Mouse (Mus musculus): ENCODE measurements around the gene Acad10. TPM values are rescaled to one million over a fixed set of nuclear protein-coding genes. Genes with fewer than 3 reads are reported as not detected.

Acad10 gene
- polyA plus RNA-seq, 1 experiment: 4.7 TPM

GRCm38 (mm10) chr5:121596226-121596625, 64.1 kb downstream of the Acad10 start:
- Histone ChIP-seq H3K27me3 (ENCODE audit: control insufficient read depth, insufficient read depth, insufficient read length) (no peaks in the 10 kb centered on the region), H3K4me3 (no peak overlapping the region), H3K79me2 (ENCODE audit: control insufficient read depth, insufficient read depth) (no peaks in the 10 kb centered on the region), H3K4me2 (ENCODE audit: low read depth) (no peak overlapping the region), H3ac (ENCODE audit: control insufficient read depth, insufficient read length) (no peak overlapping the region), H3K36me3 (ENCODE audit: control insufficient read depth, insufficient read depth) (no peaks in the 10 kb centered on the region)
- TF ChIP-seq REST (IDR thresholded peaks at IDR 0.05; ENCODE audit: insufficient read depth, insufficient read length): no peak
- TF ChIP-seq USF1 (IDR thresholded peaks at IDR 0.05; ENCODE audit: low read depth): no peak
- no peak for TF ChIP-seq MAX (IDR thresholded peaks at IDR 0.05; ENCODE audit: low read depth)
- no peak for TF ChIP-seq POLR2A (IDR thresholded peaks at IDR 0.05; ENCODE audit: insufficient read length, low read depth)
- TF ChIP-seq E2F4 (IDR thresholded peaks at IDR 0.05; ENCODE audit: insufficient read depth): no peak
- no peak for TF ChIP-seq TCF3 (IDR thresholded peaks at IDR 0.05; ENCODE audit: insufficient read length, low read depth)
- no peak for TF ChIP-seq SRF (IDR thresholded peaks at IDR 0.05; ENCODE audit: control insufficient read depth, insufficient read length, low read depth)
- no peak for TF ChIP-seq MYOD1 (IDR thresholded peaks at IDR 0.05; ENCODE audit: control insufficient read depth in 1 of 3, insufficient read length in 2 of 3, low read depth in 2 of 3)
- no peak for TF ChIP-seq CEBPB (IDR thresholded peaks at IDR 0.05; ENCODE audit: insufficient read depth, poor library complexity, severe bottlenecking)
- TF ChIP-seq TCF12 (IDR thresholded peaks at IDR 0.05; ENCODE audit: insufficient read depth, poor library complexity, severe bottlenecking): no peak
- TF ChIP-seq POLR2AphosphoS2 (IDR thresholded peaks at IDR 0.05; ENCODE audit: insufficient read length, low read depth): no peak
- no peak for TF ChIP-seq MYOG (IDR thresholded peaks at IDR 0.05; ENCODE audit: control insufficient read depth in 1 of 3, insufficient read depth in 1 of 3, insufficient read length in 2 of 3, low read depth in 2 of 3)

- Histone ChIP-seq H3K4me2 (ENCODE audit: low read depth) (no peak overlapping the region), H3K79me2 (ENCODE audit: control insufficient read depth, insufficient read depth) (no peaks in the 10 kb centered on the region), H3ac (ENCODE audit: control insufficient read depth, insufficient read length) (no peak overlapping the region), H3K4me3 (no peak overlapping the region), H3K36me3 (ENCODE audit: control insufficient read depth, insufficient read depth) (no peaks in the 10 kb centered on the region), H3K27me3 (ENCODE audit: control insufficient read depth, insufficient read depth, insufficient read length) (no peaks in the 10 kb centered on the region)
- TF ChIP-seq TCF3 (IDR thresholded peaks at IDR 0.05; ENCODE audit: insufficient read length, low read depth) (no peak), CEBPB (IDR thresholded peaks at IDR 0.05; ENCODE audit: insufficient read depth, poor library complexity, severe bottlenecking) (no peak), MYOD1 (IDR thresholded peaks at IDR 0.05; ENCODE audit: control insufficient read depth in 1 of 3, insufficient read length in 2 of 3, low read depth in 2 of 3) (no peak), SRF (IDR thresholded peaks at IDR 0.05; ENCODE audit: control insufficient read depth, insufficient read length, low read depth) (no peak), POLR2A (IDR thresholded peaks at IDR 0.05; ENCODE audit: insufficient read length, low read depth) (no peak), E2F4 (IDR thresholded peaks at IDR 0.05; ENCODE audit: insufficient read depth) (no peak), POLR2AphosphoS2 (IDR thresholded peaks at IDR 0.05; ENCODE audit: insufficient read length, low read depth) (no peak), TCF12 (IDR thresholded peaks at IDR 0.05; ENCODE audit: insufficient read depth, poor library complexity, severe bottlenecking) (no peak), USF1 (IDR thresholded peaks at IDR 0.05; ENCODE audit: low read depth) (no peak), MYOG (IDR thresholded peaks at IDR 0.05; ENCODE audit: control insufficient read depth in 1 of 3, insufficient read depth in 1 of 3, insufficient read length in 2 of 3, low read depth in 2 of 3) (no peak), REST (IDR thresholded peaks at IDR 0.05; ENCODE audit: insufficient read depth, insufficient read length) (no peak)
Measured at GRCm38 (mm10) chr5:121595758-121596157, 64.6 kb downstream of the Acad10 start.

- Histone ChIP-seq H3K79me2 (ENCODE audit: control insufficient read depth, insufficient read depth) (no peaks in the 10 kb centered on the region), H3K4me2 (ENCODE audit: low read depth) (peak overlapping the region; percentile 98), H3K27me3 (ENCODE audit: control insufficient read depth, insufficient read depth, insufficient read length) (no peaks in the 10 kb centered on the region), H3K36me3 (ENCODE audit: control insufficient read depth, insufficient read depth) (no peaks in the 10 kb centered on the region), H3ac (ENCODE audit: control insufficient read depth, insufficient read length) (no peak overlapping the region), H3K4me3 (peak overlapping the region; percentile 66)
- TF ChIP-seq SRF (IDR thresholded peaks at IDR 0.05; ENCODE audit: control insufficient read depth, insufficient read length, low read depth) (no peak), E2F4 (IDR thresholded peaks at IDR 0.05; ENCODE audit: insufficient read depth) (no peak), MAX (IDR thresholded peaks at IDR 0.05; ENCODE audit: low read depth) (no peak), TCF3 (IDR thresholded peaks at IDR 0.05; ENCODE audit: insufficient read length, low read depth) (no peak), TCF12 (IDR thresholded peaks at IDR 0.05; ENCODE audit: insufficient read depth, poor library complexity, severe bottlenecking) (no peak), USF1 (IDR thresholded peaks at IDR 0.05; ENCODE audit: low read depth) (no peak), POLR2A (IDR thresholded peaks at IDR 0.05; ENCODE audit: insufficient read length, low read depth) (no peak), MYOG (IDR thresholded peaks at IDR 0.05; ENCODE audit: control insufficient read depth in 1 of 3, insufficient read depth in 1 of 3, insufficient read length in 2 of 3, low read depth in 2 of 3) (no peak), REST (IDR thresholded peaks at IDR 0.05; ENCODE audit: insufficient read depth, insufficient read length) (no peak), POLR2AphosphoS2 (IDR thresholded peaks at IDR 0.05; ENCODE audit: insufficient read length, low read depth) (no peak)
Measured at GRCm38 (mm10) chr5:121594714-121595313, 65.5 kb downstream of the Acad10 start.

- Histone ChIP-seq H3K4me2 (ENCODE audit: low read depth) (peak within 1 kb of the TSS; percentile 98), H3K79me2 (ENCODE audit: control insufficient read depth, insufficient read depth) (no peaks in the 10 kb centered on the region), H3ac (ENCODE audit: control insufficient read depth, insufficient read length) (peak within 1 kb of the TSS; percentile 88), H3K4me3 (peak within 1 kb of the TSS; percentile 66), H3K27me3 (ENCODE audit: control insufficient read depth, insufficient read depth, insufficient read length) (no peaks in the 10 kb centered on the region), H3K36me3 (ENCODE audit: control insufficient read depth, insufficient read depth) (no peaks in the 10 kb centered on the region)
- no peak for TF ChIP-seq REST (IDR thresholded peaks at IDR 0.05; ENCODE audit: insufficient read depth, insufficient read length)
- peak; percentile 95 for TF ChIP-seq POLR2A (IDR thresholded peaks at IDR 0.05; ENCODE audit: insufficient read length, low read depth)
- TF ChIP-seq USF1 (IDR thresholded peaks at IDR 0.05; ENCODE audit: low read depth): peak; percentile 96
- no peak for TF ChIP-seq MAX (IDR thresholded peaks at IDR 0.05; ENCODE audit: low read depth)
- TF ChIP-seq POLR2AphosphoS2 (IDR thresholded peaks at IDR 0.05; ENCODE audit: insufficient read length, low read depth): peak; percentile 88
- no peak for TF ChIP-seq SRF (IDR thresholded peaks at IDR 0.05; ENCODE audit: control insufficient read depth, insufficient read length, low read depth)
- TF ChIP-seq MYOD1 (IDR thresholded peaks at IDR 0.05; ENCODE audit: control insufficient read depth in 1 of 3, insufficient read length in 2 of 3, low read depth in 2 of 3): no peak
Measured at GRCm38 (mm10) chr5:121593451-121594401, 66.6 kb downstream of the Acad10 start, which contains the start of gene Aldh2. TSS of gene Aldh2 (minus strand) at chr5:121593824.

All from myocyte (in vitro differentiated cells).